Mouse (Mus musculus) liver, adult 2 months (tissue): ENCODE measurements around the gene Sass6.

ENCODE experiments used
- CTCF ChIP-seq: fragments of 200-500 bp; IDR thresholded peaks from 2 replicates; pipeline ENCODE4 v1.5.1; 2011; ENCODE audit warnings: low read depth, low read length, control low read depth
- POLR2A ChIP-seq: fragments of 200-500 bp; IDR thresholded peaks from 2 replicates; pipeline ENCODE4 v1.6.1; 2011; ENCODE audit warnings: low read length, control low read depth; ENCODE audit not compliant: insufficient read depth; ENCODE audit errors: extremely low read depth

GRCm38 (mm10) chr3:116563095-116563492 is 31.7 kb upstream of the Sass6 start:
- TF ChIP-seq POLR2A (no peak), CTCF (no peak)
